Mouse (Mus musculus) neural tube, embryonic 15.5 days (tissue): ENCODE measurements around the gene Hdac7. TPM values are rescaled to one million over a fixed set of nuclear protein-coding genes. Genes with fewer than 3 reads are reported as not detected.

Experiments used
- ATAC-seq: fragments of 200-750 bp; cut with Nextera tagmentation; 2 replicates; pipeline ENCODE4 v1.8.0; 2017; ENCODE audit warnings: mild to moderate bottlenecking, moderate TSS enrichment, moderate library complexity; ENCODE audit not compliant: low FRiP score
- H3K27ac ChIP-seq: fragments of 300-500 bp; sonication (generic); replicated peaks from 2 replicates; pipeline ENCODE4 v1.5.1; 2015; ENCODE audit warnings: mild to moderate bottlenecking, inconsistent platforms
- H3K27me3 ChIP-seq: fragments of 300-500 bp; sonication (generic); replicated peaks from 2 replicates; pipeline ENCODE4 v1.6.1; 2015; ENCODE audit warnings: inconsistent platforms
- H3K36me3 ChIP-seq: fragments of 300-500 bp; sonication (generic); 2 replicates; pipeline ENCODE4 v1.6.1; 2015; ENCODE audit warnings: inconsistent platforms
- H3K4me1 ChIP-seq: fragments of 300-500 bp; sonication (generic); 2 replicates; pipeline ENCODE4 v1.6.1; 2015; ENCODE audit warnings: inconsistent platforms
- H3K4me2 ChIP-seq: fragments of 300-500 bp; sonication (generic); 2 replicates; pipeline ENCODE4 v1.6.1; 2015; ENCODE audit warnings: inconsistent platforms, mild to moderate bottlenecking, moderate library complexity
- H3K4me3 ChIP-seq: fragments of 300-500 bp; sonication (generic); replicated peaks from 2 replicates; pipeline ENCODE4 v1.5.1; 2015; ENCODE audit warnings: mild to moderate bottlenecking, inconsistent platforms
- H3K9ac ChIP-seq: fragments of 300-500 bp; sonication (generic); replicated peaks from 2 replicates; pipeline ENCODE4 v1.6.1; 2015; ENCODE audit warnings: mild to moderate bottlenecking, inconsistent platforms
- H3K9me3 ChIP-seq: fragments of 300-500 bp; sonication (generic); replicated peaks from 2 replicates; pipeline ENCODE4 v1.6.1; 2016; ENCODE audit warnings: inconsistent platforms
- WGBS: fragments of 180-500 bp; shearing (Covaris S2); methylation state at CpG from one replicate; pipeline ENCODE4 v1.1.7; 2015; ENCODE audit warnings: mixed read lengths; 5-methylcytosine and 5-hydroxymethylcytosine counted together
- polyA plus RNA-seq: library from polyadenylated mRNA; unstranded; fragments of >200 nt; fragmentation: Nextera tagmentation; extraction: Ambion mirVana; gene quantifications from 2 replicates; pipeline ENCODE4 v1.2.1, GENCODE M21; 2015

Hdac7 gene
- 26.5 and 32.1 TPM in 2 replicates for polyA plus RNA-seq

GRCm38 (mm10) chr15:97844037-97845034, at the start of gene Hdac7:
Gene Hdac7, minus strand, starts transcription at chr15:97844502.
- WGBS, result 74% methylated on average over 19 of the region's 19 CpGs
- H3K4me3 ChIP-seq, result no peak within 1 kb of the TSS
- no peak within 1 kb of the TSS for H3K9ac ChIP-seq
- no peaks in the 10 kb centered on the region for H3K9me3 ChIP-seq
- no peak within 1 kb of the TSS for H3K4me2 ChIP-seq
- ATAC-seq, result no peak
- H3K36me3 ChIP-seq, result no peaks in the 10 kb centered on the region
- H3K4me1 ChIP-seq, result peaks cover 15% of the 10 kb centered on the region
- H3K27ac ChIP-seq, result no peak within 1 kb of the TSS
- H3K27me3 ChIP-seq, result no peaks in the 10 kb centered on the region

GRCm38 (mm10) chr15:97892506-97892905, 48.2 kb upstream of the Hdac7 start:
- no peak for ATAC-seq
- H3K36me3 ChIP-seq, result no peaks in the 10 kb centered on the region
- 73% methylated on average over 8 of the region's 8 CpGs for WGBS
- peaks cover 7% of the 10 kb centered on the region; the same call in 1 of the 2 replicates for H3K4me1 ChIP-seq
- no peaks in the 10 kb centered on the region for H3K27me3 ChIP-seq
- H3K4me3 ChIP-seq, result no peak overlapping the region
- no peak overlapping the region for H3K9ac ChIP-seq
- H3K9me3 ChIP-seq, result no peaks in the 10 kb centered on the region
- no peak overlapping the region for H3K4me2 ChIP-seq
- H3K27ac ChIP-seq, result no peak overlapping the region

- WGBS, result 94% methylated on average over 10 of the region's 10 CpGs
- no peaks in the 10 kb centered on the region for H3K36me3 ChIP-seq
- H3K4me3 ChIP-seq, result no peak overlapping the region
- H3K27me3 ChIP-seq, result no peaks in the 10 kb centered on the region
- no peak overlapping the region for H3K4me2 ChIP-seq
- H3K9me3 ChIP-seq, result no peaks in the 10 kb centered on the region
- H3K27ac ChIP-seq, result no peak overlapping the region
- H3K9ac ChIP-seq, result no peak overlapping the region
- peaks cover 3% of the 10 kb centered on the region; the same call in 1 of the 2 replicates for H3K4me1 ChIP-seq
- no peak for ATAC-seq
Observed at GRCm38 (mm10) chr15:97890450-97890849, 46.1 kb upstream of the Hdac7 start.

- no peaks in the 10 kb centered on the region for H3K27me3 ChIP-seq
- ATAC-seq, result no peak
Observed at GRCm38 (mm10) chr15:97890017-97890416, 45.7 kb upstream of the Hdac7 start.

GRCm38 (mm10) chr15:97887541-97888016, 43.3 kb upstream of the Hdac7 start:
- ATAC-seq, result no peak
- Histone ChIP-seq H3K4me3 (no peak overlapping the region), H3K9me3 (no peaks in the 10 kb centered on the region), H3K36me3 (no peaks in the 10 kb centered on the region), H3K9ac (no peak overlapping the region), H3K4me2 (no peak overlapping the region), H3K4me1 (peaks cover 3% of the 10 kb centered on the region; the same call in 1 of the 2 replicates), H3K27me3 (no peaks in the 10 kb centered on the region), H3K27ac (no peak overlapping the region)
- 78% methylated on average over 10 of the region's 10 CpGs for WGBS

More at GRCm38 (mm10) chr15:97890017-97890416, 45.7 kb upstream of the Hdac7 start:
- WGBS, result 61% methylated on average over 11 of the region's 11 CpGs
- H3K36me3 ChIP-seq, result no peaks in the 10 kb centered on the region
- no peak overlapping the region for H3K4me3 ChIP-seq
- H3K4me2 ChIP-seq, result no peak overlapping the region
- H3K9me3 ChIP-seq, result no peaks in the 10 kb centered on the region
- H3K27ac ChIP-seq, result no peak overlapping the region
- no peak overlapping the region for H3K9ac ChIP-seq
- peaks cover 3% of the 10 kb centered on the region; the same call in 1 of the 2 replicates for H3K4me1 ChIP-seq

GRCm38 (mm10) chr15:97881423-97881822, 37.1 kb upstream of the Hdac7 start:
- 92% methylated on average over 8 of the region's 8 CpGs for WGBS
- no peaks in the 10 kb centered on the region for H3K4me1 ChIP-seq
- H3K27ac ChIP-seq, result no peak overlapping the region
- no peak for ATAC-seq
- no peak overlapping the region for H3K4me2 ChIP-seq
- no peak overlapping the region for H3K9ac ChIP-seq
- H3K36me3 ChIP-seq, result no peaks in the 10 kb centered on the region
- H3K9me3 ChIP-seq, result no peaks in the 10 kb centered on the region
- H3K4me3 ChIP-seq, result no peak overlapping the region
- H3K27me3 ChIP-seq, result no peaks in the 10 kb centered on the region

- WGBS, result 84% methylated on average over 9 of the region's 9 CpGs
- H3K27me3 ChIP-seq, result no peaks in the 10 kb centered on the region
- no peaks in the 10 kb centered on the region for H3K36me3 ChIP-seq
- H3K4me1 ChIP-seq, result no peaks in the 10 kb centered on the region
- no peaks in the 10 kb centered on the region for H3K9me3 ChIP-seq
- H3K4me2 ChIP-seq, result no peak overlapping the region
- no peak overlapping the region for H3K9ac ChIP-seq
- H3K4me3 ChIP-seq, result no peak overlapping the region
- no peak for ATAC-seq
- no peak overlapping the region for H3K27ac ChIP-seq
Observed at GRCm38 (mm10) chr15:97880441-97880840, 36.1 kb upstream of the Hdac7 start.

GRCm38 (mm10) chr15:97878696-97879328, 34.5 kb upstream of the Hdac7 start:
- no peak overlapping the region for H3K4me2 ChIP-seq
- no peaks in the 10 kb centered on the region for H3K36me3 ChIP-seq
- no peaks in the 10 kb centered on the region for H3K27me3 ChIP-seq
- ATAC-seq, result no peak
- H3K4me1 ChIP-seq, result no peaks in the 10 kb centered on the region
- no peak overlapping the region for H3K27ac ChIP-seq
- no peak overlapping the region for H3K4me3 ChIP-seq
- 69% methylated on average over 7 of the region's 7 CpGs for WGBS
- H3K9me3 ChIP-seq, result no peaks in the 10 kb centered on the region
- H3K9ac ChIP-seq, result no peak overlapping the region

- no peak overlapping the region for H3K4me3 ChIP-seq
- H3K9ac ChIP-seq, result no peak overlapping the region
- no peaks in the 10 kb centered on the region for H3K9me3 ChIP-seq
- H3K27me3 ChIP-seq, result no peaks in the 10 kb centered on the region
- H3K4me1 ChIP-seq, result no peaks in the 10 kb centered on the region
- H3K27ac ChIP-seq, result no peak overlapping the region
- H3K36me3 ChIP-seq, result no peaks in the 10 kb centered on the region
- no peak overlapping the region for H3K4me2 ChIP-seq
- no peak for ATAC-seq
- 87% methylated on average over 8 of the region's 8 CpGs for WGBS
Observed at GRCm38 (mm10) chr15:97875784-97876183, 31.5 kb upstream of the Hdac7 start.

GRCm38 (mm10) chr15:97873717-97874116, 29.4 kb upstream of the Hdac7 start:
- H3K9ac ChIP-seq, result no peak overlapping the region
- H3K4me3 ChIP-seq, result no peak overlapping the region
- H3K9me3 ChIP-seq, result no peaks in the 10 kb centered on the region
- 82% methylated on average over 9 of the region's 9 CpGs for WGBS
- ATAC-seq, result no peak
- no peak overlapping the region for H3K4me2 ChIP-seq
- no peaks in the 10 kb centered on the region for H3K36me3 ChIP-seq
- no peaks in the 10 kb centered on the region for H3K4me1 ChIP-seq
- H3K27ac ChIP-seq, result no peak overlapping the region
- H3K27me3 ChIP-seq, result no peaks in the 10 kb centered on the region

GRCm38 (mm10) chr15:97872161-97872560, 27.9 kb upstream of the Hdac7 start:
- 92% methylated on average over 8 of the region's 8 CpGs for WGBS
- Histone ChIP-seq H3K27ac (no peak overlapping the region), H3K4me2 (no peak overlapping the region), H3K9me3 (no peaks in the 10 kb centered on the region), H3K4me1 (no peaks in the 10 kb centered on the region), H3K4me3 (no peak overlapping the region), H3K27me3 (no peaks in the 10 kb centered on the region), H3K9ac (no peak overlapping the region), H3K36me3 (no peaks in the 10 kb centered on the region)
- ATAC-seq, result no peak
